Comparison of ENCODE assay signal across 9 mouse cellular contexts in the genomic region with DNA sequence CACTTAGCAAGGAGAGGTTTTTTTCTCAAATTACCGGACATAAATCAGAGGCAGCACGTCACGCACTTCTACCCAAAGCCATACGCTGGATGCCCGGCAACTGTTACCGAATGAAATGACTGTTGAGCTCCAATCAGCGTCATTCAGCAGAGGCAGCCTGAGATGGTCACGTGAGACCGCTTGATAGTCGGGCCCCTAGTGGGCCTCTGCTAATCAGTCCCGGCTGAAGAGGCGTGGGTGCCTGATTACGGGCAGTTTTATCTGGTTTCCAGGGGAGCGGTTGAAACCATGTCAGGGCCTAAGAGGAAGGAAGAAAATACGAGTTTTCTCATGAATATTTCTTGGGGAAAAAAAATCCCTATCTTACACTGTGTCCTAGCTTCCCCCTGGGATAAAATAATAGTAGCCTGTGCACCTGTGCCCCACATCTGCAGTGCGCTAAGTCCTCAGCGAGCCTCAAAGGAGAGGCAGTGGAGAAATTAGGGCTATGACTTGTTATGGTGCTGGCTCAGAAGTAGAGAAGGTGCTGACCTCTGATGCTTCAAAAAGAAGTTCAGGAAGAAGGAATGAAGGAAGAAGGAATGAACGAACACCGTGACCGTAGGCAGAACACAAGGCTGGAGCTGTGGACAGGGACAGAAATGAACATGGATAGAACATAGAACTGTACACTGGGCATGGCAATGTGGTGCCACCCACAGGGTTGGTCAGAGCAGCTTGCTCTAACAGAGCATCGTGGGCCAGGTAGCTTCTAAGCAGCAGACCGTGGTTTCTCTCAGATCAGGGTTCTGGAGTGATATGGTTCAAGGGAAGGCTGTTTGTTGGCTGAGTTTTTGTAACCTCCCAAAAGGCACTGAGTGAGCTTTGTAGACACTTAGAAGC. TPM values are rescaled to one million over a fixed set of nuclear protein-coding genes. Genes with fewer than 3 reads are reported as not detected.
DNase-seq lines count a peak whose midpoint lies in the region; ATAC-seq lines count a peak whose summit lies in the region.
"Had no signal": no experiment of that assay in that cellular context is flagged by ENCODE, and none has a peak within 500 bp of the region (broad histone marks: within the 10 kb centered on the region; RNA-seq: fewer than 3 reads in every experiment).

No protein-coding gene starts in this region.

- H3K36me3 ChIP-seq in neural tube, embryonic 11.5 days (ENCODE audit: control insufficient read depth, insufficient read depth, low read length): no peaks in the 10 kb centered on the region
- no peaks in the 10 kb centered on the region for H3K36me3 ChIP-seq in embryonic facial prominence, embryonic 12.5 days
- no peaks in the 10 kb centered on the region for H3K36me3 ChIP-seq in heart, embryonic 13.5 days
- no peaks in the 10 kb centered on the region for H3K36me3 ChIP-seq in limb, embryonic 13.5 days

- H3K27ac ChIP-seq in neural tube, embryonic 11.5 days (ENCODE audit: low read depth, low read length): no peak overlapping the region
- H3K27ac ChIP-seq in embryonic facial prominence, embryonic 12.5 days: no peak overlapping the region
- peak overlapping the region; percentile 79 for H3K27ac ChIP-seq in heart, embryonic 13.5 days (replicated peaks)
- no peak overlapping the region for H3K27ac ChIP-seq in limb, embryonic 13.5 days

- H3K27me3 ChIP-seq in neural tube, embryonic 11.5 days (ENCODE audit: control insufficient read depth, insufficient read depth, low read length): no peaks in the 10 kb centered on the region
- no peaks in the 10 kb centered on the region for H3K27me3 ChIP-seq in embryonic facial prominence, embryonic 12.5 days
- no peaks in the 10 kb centered on the region for H3K27me3 ChIP-seq in heart, embryonic 13.5 days (replicated peaks)
- H3K27me3 ChIP-seq in limb, embryonic 13.5 days: no peaks in the 10 kb centered on the region

- H3K4me3 ChIP-seq in neural tube, embryonic 11.5 days (ENCODE audit: low read depth, low read length): no peak overlapping the region
- no peak overlapping the region for H3K4me3 ChIP-seq in embryonic facial prominence, embryonic 12.5 days
- no peak overlapping the region for H3K4me3 ChIP-seq in heart, embryonic 13.5 days
- H3K4me3 ChIP-seq in limb, embryonic 13.5 days: no peak overlapping the region
- H3K4me3 ChIP-seq: myocyte had no signal

- peaks cover 6% of the 10 kb centered on the region for H3K4me1 ChIP-seq in neural tube, embryonic 11.5 days (ENCODE audit: control insufficient read depth, insufficient read depth, low read length)
- peaks cover 9% of the 10 kb centered on the region; the same call in 1 of the 2 replicates for H3K4me1 ChIP-seq in embryonic facial prominence, embryonic 12.5 days
- H3K4me1 ChIP-seq in heart, embryonic 13.5 days: peaks cover 36% of the 10 kb centered on the region
- peaks cover 8% of the 10 kb centered on the region for H3K4me1 ChIP-seq in limb, embryonic 13.5 days

- peak; percentile 85; the same call in 1 of the 2 replicates for ATAC-seq in neural tube, embryonic 11.5 days (ENCODE audit: insufficient read depth, low FRiP score, low TSS enrichment)
- peak; percentile 69; the same call in 1 of the 2 replicates for ATAC-seq in embryonic facial prominence, embryonic 12.5 days (ENCODE audit: insufficient number of reproducible peaks, insufficient read depth, low FRiP score, low TSS enrichment)
- peak; percentile 67 for ATAC-seq in heart, embryonic 13.5 days (ENCODE audit: extremely low read depth, insufficient number of reproducible peaks, low FRiP score, low TSS enrichment)
- no peak for ATAC-seq in limb, embryonic 13.5 days (ENCODE audit: low FRiP score, low read depth)

- H3K4me2 ChIP-seq in neural tube, embryonic 11.5 days (ENCODE audit: low read depth): no peak overlapping the region
- H3K4me2 ChIP-seq in embryonic facial prominence, embryonic 12.5 days (replicated peaks): peak overlapping the region; percentile 34
- peak overlapping the region; percentile 53 for H3K4me2 ChIP-seq in heart, embryonic 13.5 days
- peak overlapping the region; percentile 23 for H3K4me2 ChIP-seq in limb, embryonic 13.5 days (replicated peaks)

- H3K9me3 ChIP-seq in neural tube, embryonic 11.5 days (ENCODE audit: control insufficient read depth, low read length): no peaks in the 10 kb centered on the region
- H3K9me3 ChIP-seq in embryonic facial prominence, embryonic 12.5 days: no peaks in the 10 kb centered on the region
- 0 out of 2 replicates have a peak, but pooled peaks cover 4% of the 10 kb centered on the region for H3K9me3 ChIP-seq in heart, embryonic 13.5 days
- H3K9me3 ChIP-seq in limb, embryonic 13.5 days: no peaks in the 10 kb centered on the region

- DNase-seq in neural tube, embryonic 11.5 days (ENCODE audit: low spot score): peak; percentile 62
- no peak for DNase-seq in neural tube, embryonic 10.5 days (ENCODE audit: extremely low spot score, low spot score)
- peak; percentile 43 for DNase-seq in retina, postnatal 7 days (ENCODE audit: low read depth, low spot score)
- DNase-seq in urinary bladder, adult 2 months (ENCODE audit: low spot score): no peak

- 50% methylated on average over 22 of the region's 22 CpGs for WGBS in neural tube, embryonic 11.5 days
- WGBS in embryonic facial prominence, embryonic 12.5 days: 43% methylated on average over 22 of the region's 22 CpGs
- 22% methylated on average over 22 of the region's 22 CpGs for WGBS in heart, embryonic 13.5 days
- WGBS in limb, embryonic 13.5 days: 43% methylated on average over 22 of the region's 22 CpGs

- no peak overlapping the region for H3K9ac ChIP-seq in neural tube, embryonic 11.5 days (ENCODE audit: low read length)
- no peak overlapping the region for H3K9ac ChIP-seq in embryonic facial prominence, embryonic 12.5 days
- H3K9ac ChIP-seq in heart, embryonic 13.5 days: no peak overlapping the region
- H3K9ac ChIP-seq in limb, embryonic 13.5 days: no peak overlapping the region

RNA-seq across cellular contexts. Expression of a gene that starts 48.7 kb away (rescaled TPM):
- polyA plus RNA-seq in neural tube, embryonic 11.5 days (2014; fragmentation: Nextera tagmentation; extraction: Ambion mirVana): 0.42 TPM in 1 of 2 replicates, not detected in the other
- not detected in 2 replicates for polyA plus RNA-seq in embryonic facial prominence, embryonic 12.5 days (2016; fragmentation: Nextera tagmentation; extraction: Ambion mirVana)
- polyA plus RNA-seq in heart, embryonic 13.5 days (2015; fragmentation: Nextera tagmentation; extraction: Ambion mirVana): not detected in 2 replicates
- polyA plus RNA-seq in limb, embryonic 13.5 days (2015; fragmentation: Nextera tagmentation; extraction: Ambion mirVana): not detected in 2 replicates
- polyA plus RNA-seq in urinary bladder, adult 2 months (2012; rRNA removed): 0.19 and 0.22 TPM in 2 replicates
- polyA plus RNA-seq: cerebellum, adult 2 months; myocyte had no signal

RNA-seq across cellular contexts. Expression of a gene that starts 51.3 kb away (rescaled TPM):
- polyA plus RNA-seq in neural tube, embryonic 11.5 days (2014; fragmentation: Nextera tagmentation; extraction: Ambion mirVana): 464 and 476 TPM in 2 replicates
- 402 and 410 TPM in 2 replicates for polyA plus RNA-seq in embryonic facial prominence, embryonic 12.5 days (2016; fragmentation: Nextera tagmentation; extraction: Ambion mirVana)
- 496 and 581 TPM in 2 replicates for polyA plus RNA-seq in heart, embryonic 13.5 days (2015; fragmentation: Nextera tagmentation; extraction: Ambion mirVana)
- polyA plus RNA-seq in limb, embryonic 13.5 days (2015; fragmentation: Nextera tagmentation; extraction: Ambion mirVana): 306 and 316 TPM in 2 replicates
- 141 and 177 TPM in 2 replicates for polyA plus RNA-seq in urinary bladder, adult 2 months (2012; rRNA removed)

Comparison
In these comparisons a context has a peak if more than half of its experiments do, and no peak if none do; other contexts are left out.
1. DNase-seq: peak in neural tube, embryonic 11.5 days (single experiment) and retina, postnatal 7 days (single experiment); none in neural tube, embryonic 10.5 days (single experiment) and urinary bladder, adult 2 months (single experiment).